Mouse (Mus musculus) CH12.LX (cell line): ENCODE data around the gene Ppp2r5c. TPM values are rescaled to one million over a fixed set of nuclear protein-coding genes. Genes with fewer than 3 reads are reported as not detected.

Experiments
- DNase-seq: peaks from one replicate; pipeline ENCODE4 v3.0.0-alpha.2; 2013; ENCODE audit errors: extremely low read depth
- H3K27ac ChIP-seq: 2 replicates; pipeline ENCODE4 v1.5.1; 2012; ENCODE audit warnings: low read depth, mild to moderate bottlenecking, control low read depth, moderate library complexity; ENCODE audit not compliant: insufficient read depth
- H3K27me3 ChIP-seq: replicated peaks from 2 replicates; pipeline ENCODE3; 2012; ENCODE audit warnings: inconsistent platforms
- H3K36me3 ChIP-seq, 2 experiments: replicated peaks in 1 of 2; 2 replicates each; pipeline versions ENCODE3 to v1.6.1; 2012; ENCODE audit warnings: inconsistent platforms in 1 of 2, low read length in 1 of 2, mild to moderate bottlenecking in 1 of 2, mixed read lengths in 1 of 2, moderate library complexity in 1 of 2; ENCODE audit not compliant: control insufficient read depth in 1 of 2, insufficient read depth in 1 of 2
- H3K4me1 ChIP-seq, 2 experiments: 2 replicates each; pipeline ENCODE4 v1.6.1; 2012; ENCODE audit warnings: inconsistent platforms in 1 of 2, moderate library complexity in 1 of 2; ENCODE audit not compliant: insufficient read depth in 2 of 2, control insufficient read depth in 1 of 2
- H3K4me2 ChIP-seq: 2 replicates; pipeline ENCODE4 v1.6.1; 2012; ENCODE audit warnings: low read depth, mild to moderate bottlenecking, control low read depth; ENCODE audit not compliant: poor library complexity, insufficient read depth, severe bottlenecking
- H3K4me3 ChIP-seq, 3 experiments: fragments of 150-350 bp in 1 of 3; sonication (generic) in 1 of 3; replicated peaks in 1 of 3; 2 replicates each; pipeline versions ENCODE3 to v1.5.1; 2011 to 2012; ENCODE audit warnings: low read depth in 2 of 3, low read length in 2 of 3, mild to moderate bottlenecking in 2 of 3, moderate library complexity in 2 of 3, control low read depth in 1 of 3, improper control_type of control experiment in 1 of 3, inconsistent platforms in 1 of 3, mixed read lengths in 1 of 3; ENCODE audit not compliant: poor library complexity in 1 of 3
- H3K79me2 ChIP-seq: replicated peaks from 2 replicates; pipeline ENCODE4 v1.6.1; 2012; ENCODE audit warnings: mild to moderate bottlenecking, moderate library complexity; ENCODE audit not compliant: control insufficient read depth, poor library complexity, insufficient read depth, severe bottlenecking; ENCODE audit errors: extremely low read depth
- H3K9ac ChIP-seq: 2 replicates; pipeline ENCODE4 v1.6.1; 2012; ENCODE audit warnings: low read depth, mild to moderate bottlenecking, control low read depth, moderate library complexity; ENCODE audit not compliant: insufficient read depth
- H3K9me3 ChIP-seq: replicated peaks from 2 replicates; pipeline ENCODE3; 2012; ENCODE audit warnings: low read length, inconsistent platforms, mixed read lengths
- CHD1 ChIP-seq: IDR thresholded peaks from 2 replicates; pipeline ENCODE4 v1.6.1; 2012; ENCODE audit warnings: low read depth, low read length, improper control_type of control experiment, inconsistent platforms
- CHD2 ChIP-seq: IDR thresholded peaks from 2 replicates; pipeline ENCODE4 v1.6.1; 2011; ENCODE audit warnings: low read length, improper control_type of control experiment
- CTCF ChIP-seq, 2 experiments: IDR thresholded peaks in 1 of 2; conservative IDR thresholded peaks in 1 of 2; 2 replicates each; pipeline ENCODE4 v1.5.1; 2011 to 2012; ENCODE audit warnings: low read depth in 2 of 2, low read length in 2 of 2, improper control_type of control experiment in 1 of 2, inconsistent platforms in 1 of 2, mild to moderate bottlenecking in 1 of 2, moderate library complexity in 1 of 2
- ELF1 ChIP-seq: IDR thresholded peaks from 2 replicates; pipeline ENCODE4 v1.6.1; 2014; ENCODE audit warnings: low read depth, mild to moderate bottlenecking, inconsistent platforms, low read length, improper control_type of control experiment
- GABPA ChIP-seq: IDR thresholded peaks from 2 replicates; pipeline ENCODE4 v1.6.1; 2012; ENCODE audit warnings: low read depth, low read length, improper control_type of control experiment, inconsistent platforms; ENCODE audit not compliant: insufficient replicate concordance
- IRF4 ChIP-seq: IDR thresholded peaks from 2 replicates; pipeline ENCODE4 v1.6.1; 2014; ENCODE audit warnings: low read depth, mild to moderate bottlenecking, inconsistent platforms, low read length, improper control_type of control experiment
- JUN ChIP-seq: IDR thresholded peaks from 2 replicates; pipeline ENCODE4 v1.6.1; 2011; ENCODE audit warnings: low read depth, mild to moderate bottlenecking, low read length, improper control_type of control experiment, moderate library complexity; ENCODE audit not compliant: insufficient read depth
- JUND ChIP-seq: conservative IDR thresholded peaks from 2 replicates; pipeline ENCODE4 v1.6.1; 2011; ENCODE audit warnings: low read depth, low read length, improper control_type of control experiment
- MAX ChIP-seq: IDR thresholded peaks from 2 replicates; pipeline ENCODE4 v1.6.1; 2011; ENCODE audit warnings: low read length, improper control_type of control experiment
- NELFE ChIP-seq: IDR thresholded peaks from 2 replicates; pipeline ENCODE4 v1.6.1; 2011; ENCODE audit warnings: low read depth, low read length, improper control_type of control experiment
- NRF1 ChIP-seq: IDR thresholded peaks from 2 replicates; pipeline ENCODE4 v1.6.1; 2014; ENCODE audit warnings: low read depth, mild to moderate bottlenecking, inconsistent platforms, low read length, improper control_type of control experiment, moderate library complexity
- PAX5 ChIP-seq: IDR thresholded peaks from 2 replicates; pipeline ENCODE4 v1.6.1; 2012; ENCODE audit warnings: low read length, inconsistent platforms, mixed read lengths
- POLR2AphosphoS2 ChIP-seq: IDR thresholded peaks from 2 replicates; pipeline ENCODE4 v1.6.1; 2011; ENCODE audit warnings: low read depth, low read length, improper control_type of control experiment
- TCF12 ChIP-seq: IDR thresholded peaks from 2 replicates; pipeline ENCODE4 v1.6.1; 2014; ENCODE audit warnings: low read depth, mild to moderate bottlenecking, inconsistent platforms, low read length, improper control_type of control experiment
- UBTF ChIP-seq: IDR thresholded peaks from 2 replicates; pipeline ENCODE4 v1.6.1; 2012; ENCODE audit warnings: low read depth, mild to moderate bottlenecking, inconsistent platforms, low read length, improper control_type of control experiment, moderate library complexity
- USF1 ChIP-seq: IDR thresholded peaks from 2 replicates; pipeline ENCODE4 v1.6.1; 2014; ENCODE audit warnings: low read depth, mild to moderate bottlenecking, inconsistent platforms, low read length, improper control_type of control experiment
- USF2 ChIP-seq: conservative IDR thresholded peaks from 2 replicates; pipeline ENCODE4 v1.6.1; 2011; ENCODE audit warnings: low read depth, low read length, improper control_type of control experiment
- ZC3H11A ChIP-seq: IDR thresholded peaks from 2 replicates; pipeline ENCODE4 v1.6.1; 2012; ENCODE audit warnings: low read depth, mild to moderate bottlenecking, inconsistent platforms, low read length, improper control_type of control experiment
- ZMIZ1 ChIP-seq: IDR thresholded peaks from 2 replicates; pipeline ENCODE4 v1.6.1; 2012; ENCODE audit warnings: low read depth, mild to moderate bottlenecking, inconsistent platforms, low read length, improper control_type of control experiment
- ZNF384 ChIP-seq: IDR thresholded peaks from 2 replicates; pipeline ENCODE4 v1.6.1; 2012; ENCODE audit warnings: low read depth, low read length, improper control_type of control experiment, inconsistent platforms
- dilution Hi-C: fragments of 300-500 bp; cut with MboI; formaldehyde crosslinking; loops from 2 replicates; pipeline ENCODE4 v1.14.3; 2020; ENCODE audit warnings: low sequenced_read_pairs; ENCODE audit not compliant: extremely low pct_unique_long_range_greater_than_20kb, extremely low pct_ligation_motif_present
- in situ Hi-C: fragments of 300-500 bp; cut with MboI; formaldehyde crosslinking; loops from 3 replicates; pipeline ENCODE4 v1.14.3; 2019; ENCODE audit warnings: low sequenced_read_pairs, low pct_ligation_motif_present, low pct_unique_long_range_greater_than_20kb, mixed read lengths
- polyA plus RNA-seq: library from polyadenylated mRNA; unstranded; fragments of >175 nt; gene quantifications from 2 replicates; pipeline ENCODE4 v1.2.1, GENCODE M21; 2012; ENCODE audit warnings: low read depth; ENCODE audit not compliant: insufficient read length
- total RNA-seq, 2 experiments: library from RNA; depleted of rRNA; stranded (reverse); fragments of 300-350 nt in 1 of 2; fragments of >200 nt in 1 of 2; gene quantifications; 2 replicates each; pipeline ENCODE4 v1.2.3; 2012 to 2014

Ppp2r5c gene
- total and polyA plus RNA-seq, 3 experiments = 71.6 to 111 (median 97.7) TPM

DNA sequence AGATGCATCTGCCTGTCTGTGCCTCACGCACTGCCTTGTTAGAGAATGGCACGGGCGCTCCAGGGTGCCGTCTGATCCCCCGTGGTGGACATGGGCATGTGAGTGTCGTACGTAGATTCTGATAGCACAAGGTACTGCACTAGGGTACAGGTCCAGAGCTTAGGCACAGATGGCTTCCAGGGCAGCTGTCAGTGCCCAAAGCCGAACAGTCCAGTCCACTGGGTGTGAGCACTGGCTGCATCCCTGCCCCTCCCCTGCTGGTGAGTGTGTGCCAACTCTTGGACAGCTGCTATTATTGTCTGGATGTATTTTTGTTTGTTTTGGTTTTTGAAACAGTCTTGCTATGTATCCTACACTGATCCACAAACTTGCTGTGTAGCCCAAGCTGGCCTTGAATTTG lies 68.8 kb downstream of the Ppp2r5c start:
- Histone ChIP-seq H3K79me2 (peaks cover 5% of the 10 kb centered on the region), H3K4me1 (peaks cover 2% of the 10 kb centered on the region in 2 experiments; a peak in 2 of 4 replicates), H3K27me3 (no peaks in the 10 kb centered on the region), H3K27ac (no peak overlapping the region), H3K36me3 (peaks cover 12 to 80% of the 10 kb centered on the region in 2 experiments), H3K4me2 (no peak overlapping the region), H3K4me3 (no peak overlapping the region), H3K9me3 (no peaks in the 10 kb centered on the region), H3K9ac (no peak overlapping the region)
- DNase-seq = no peak
- dilution Hi-C loops = no loop called here
- in situ Hi-C loops = no loop called here
- TF ChIP-seq TCF12 = no peak
- TF ChIP-seq JUND = no peak
- TF ChIP-seq CTCF (conservative IDR thresholded peaks at IDR 0.05 in 1 of 2, IDR thresholded peaks at IDR 0.05 in 1 of 2; ENCODE audit: low read depth in 2 of 2, low read length in 2 of 2) = no peak
- no peak for TF ChIP-seq ZNF384
- TF ChIP-seq USF1 = no peak

DNA sequence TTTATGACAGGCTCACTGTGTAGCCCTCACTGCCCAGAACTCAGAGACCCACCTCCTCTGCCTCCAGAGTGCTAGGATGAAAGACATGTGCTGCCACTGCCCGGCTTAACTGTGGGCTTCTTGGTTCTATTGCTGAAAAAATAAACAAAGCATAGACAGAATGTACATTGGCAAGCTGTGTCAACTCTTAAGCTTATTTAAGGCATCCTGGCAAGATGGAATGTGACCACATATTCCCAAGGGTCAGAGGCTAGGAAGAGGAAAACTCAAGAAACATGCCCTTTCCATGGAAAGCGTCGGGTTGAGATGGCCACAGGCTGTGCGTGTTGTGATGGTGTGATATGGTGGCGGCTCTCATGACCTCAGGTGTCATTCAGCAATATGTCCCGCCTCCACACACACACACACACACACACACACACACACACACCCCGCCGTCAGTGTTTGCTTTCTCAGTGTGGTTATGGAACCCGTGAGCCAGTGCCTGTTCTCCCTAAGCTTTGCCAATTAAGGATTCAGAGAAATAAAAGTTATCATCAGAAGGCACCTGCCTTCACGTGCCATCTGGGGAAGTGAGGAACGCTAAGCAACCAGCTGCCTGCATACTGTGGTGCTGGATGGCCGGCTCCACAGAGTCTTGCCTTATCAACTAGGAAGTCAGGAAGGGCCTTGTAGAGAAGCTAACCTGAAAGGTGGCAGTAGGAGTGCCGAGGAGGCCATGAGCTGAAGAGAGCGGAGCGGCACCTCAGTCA lies 73.5 kb downstream of the Ppp2r5c start:
- H3K4me2 ChIP-seq = no peak overlapping the region
- no peak overlapping the region for H3K9ac ChIP-seq
- peaks cover 7% of the 10 kb centered on the region for H3K9me3 ChIP-seq
- H3K4me1 ChIP-seq = 0 out of 4 replicates have a peak, but pooled peaks cover 0 to 2% of the 10 kb centered on the region in 2 experiments
- peaks cover 32 to 85% of the 10 kb centered on the region in 2 experiments for H3K36me3 ChIP-seq
- no peaks in the 10 kb centered on the region for H3K27me3 ChIP-seq
- DNase-seq = no peak
- in situ Hi-C loops = no loop called here
- dilution Hi-C loops = no loop called here
- no peak overlapping the region for H3K4me3 ChIP-seq
- TF ChIP-seq CTCF (conservative IDR thresholded peaks at IDR 0.05 in 1 of 2, IDR thresholded peaks at IDR 0.05 in 1 of 2; ENCODE audit: low read depth in 2 of 2, low read length in 2 of 2) (no peak), IRF4 (no peak), CHD1 (no peak), ZC3H11A (no peak), USF2 (no peak), JUN (no peak), GABPA (no peak), ELF1 (no peak), MAX (no peak), USF1 (no peak), PAX5 (no peak), UBTF (no peak), POLR2AphosphoS2 (no peak), ZMIZ1 (no peak), CHD2 (no peak), NELFE (no peak), NRF1 (no peak)
- H3K27ac ChIP-seq = no peak overlapping the region
- peaks cover 8% of the 10 kb centered on the region; the same call in 1 of the 2 replicates for H3K79me2 ChIP-seq
